Mouse (Mus musculus) testis, adult 2 months (tissue): ENCODE measurements around the gene Fstl4.

Experiments
- CTCF ChIP-seq: fragments of 200-500 bp; IDR thresholded peaks from 2 replicates; pipeline ENCODE4 v1.5.1; 2012; ENCODE audit warnings: low read depth, mild to moderate bottlenecking, inconsistent platforms, low read length, moderate library complexity; ENCODE audit not compliant: control insufficient read depth, insufficient read depth, insufficient replicate concordance
- POLR2A ChIP-seq: fragments of 200-500 bp; IDR thresholded peaks from 2 replicates; pipeline ENCODE4 v1.6.1; 2012; ENCODE audit warnings: low read depth, mild to moderate bottlenecking, inconsistent platforms, low read length, moderate library complexity; ENCODE audit not compliant: control insufficient read depth

DNA sequence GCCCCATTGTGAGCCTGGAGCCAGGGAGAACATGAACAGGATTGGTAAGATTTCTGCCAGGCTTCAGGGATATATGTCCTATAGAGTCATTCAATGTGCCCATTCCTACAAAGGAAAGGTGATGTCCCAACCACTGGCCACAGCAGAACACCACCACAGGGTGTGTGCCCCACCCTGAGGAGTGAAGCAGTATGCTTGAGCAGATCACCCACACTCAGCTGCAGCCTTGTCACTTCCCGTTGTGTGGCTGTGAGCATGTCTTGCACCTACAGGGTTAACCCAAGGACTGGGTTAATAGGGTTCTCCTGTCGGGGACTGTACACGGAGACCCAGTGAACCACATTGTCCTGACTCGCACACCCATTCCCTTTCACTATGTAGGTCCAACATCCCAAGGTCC, 351.3 kb downstream of the Fstl4 start:
- TF ChIP-seq CTCF, result no peak
- TF ChIP-seq POLR2A, result no peak
